Mouse (Mus musculus): ENCODE measurements around the gene Mt1.

Gene Mt1

DNA sequence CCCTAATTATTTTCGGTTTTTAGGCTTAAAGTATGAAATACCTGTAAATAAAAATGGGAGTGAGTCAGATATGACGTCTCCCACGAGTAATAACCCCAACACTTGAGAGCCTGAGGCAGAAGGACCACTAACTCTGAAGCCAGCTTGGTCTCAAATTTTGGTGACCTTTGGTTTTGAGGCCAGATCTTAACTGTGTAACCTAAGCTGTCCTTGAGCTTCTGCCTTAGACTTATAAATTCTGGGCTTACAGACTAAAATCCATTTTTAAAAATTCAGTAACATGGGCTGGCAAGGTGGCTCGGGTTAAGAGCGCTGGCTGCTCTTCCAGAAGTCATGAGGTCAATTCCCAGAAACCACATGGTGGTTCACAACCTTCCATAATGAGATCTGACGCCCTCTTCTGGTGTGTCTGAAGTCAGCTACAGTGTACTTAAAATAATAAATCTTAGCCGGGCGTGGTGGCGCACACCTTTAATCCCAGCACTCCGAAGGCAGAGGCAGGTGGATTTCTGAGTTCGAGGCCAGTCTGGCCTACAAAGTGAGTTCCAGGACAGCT lies 5.0 kb upstream of the Mt1 start:
- no peak for DNase-seq

DNA sequence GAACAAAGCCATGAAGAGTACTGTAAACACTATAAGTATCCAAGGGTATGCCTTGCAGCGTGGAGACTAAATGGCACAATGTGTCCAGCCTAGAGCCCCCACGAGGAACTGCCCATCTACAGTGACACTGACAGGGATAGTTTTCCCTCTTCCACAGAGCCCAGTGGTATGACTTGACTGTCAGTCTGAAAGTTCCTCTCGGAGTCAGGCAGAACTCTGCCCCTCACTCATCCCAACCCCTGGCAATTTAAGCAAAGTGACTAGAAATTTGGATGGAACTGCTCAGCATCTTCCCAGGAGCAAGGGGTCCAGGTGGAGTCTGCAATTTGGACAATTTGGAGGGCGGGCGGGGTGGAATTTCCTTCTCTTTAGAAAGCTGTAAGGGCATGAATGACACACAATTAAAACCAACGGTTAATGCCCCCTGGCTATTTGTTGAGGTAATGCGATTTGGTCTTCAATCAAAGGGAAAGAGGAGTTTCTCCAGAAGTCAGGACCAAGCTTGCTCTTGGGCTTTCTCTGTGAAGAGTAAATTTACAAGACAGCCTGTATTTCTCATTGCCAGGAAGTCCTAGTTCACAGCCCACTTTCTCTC lies 4.2 kb upstream of the Mt1 start:
- no peak for DNase-seq

DNA sequence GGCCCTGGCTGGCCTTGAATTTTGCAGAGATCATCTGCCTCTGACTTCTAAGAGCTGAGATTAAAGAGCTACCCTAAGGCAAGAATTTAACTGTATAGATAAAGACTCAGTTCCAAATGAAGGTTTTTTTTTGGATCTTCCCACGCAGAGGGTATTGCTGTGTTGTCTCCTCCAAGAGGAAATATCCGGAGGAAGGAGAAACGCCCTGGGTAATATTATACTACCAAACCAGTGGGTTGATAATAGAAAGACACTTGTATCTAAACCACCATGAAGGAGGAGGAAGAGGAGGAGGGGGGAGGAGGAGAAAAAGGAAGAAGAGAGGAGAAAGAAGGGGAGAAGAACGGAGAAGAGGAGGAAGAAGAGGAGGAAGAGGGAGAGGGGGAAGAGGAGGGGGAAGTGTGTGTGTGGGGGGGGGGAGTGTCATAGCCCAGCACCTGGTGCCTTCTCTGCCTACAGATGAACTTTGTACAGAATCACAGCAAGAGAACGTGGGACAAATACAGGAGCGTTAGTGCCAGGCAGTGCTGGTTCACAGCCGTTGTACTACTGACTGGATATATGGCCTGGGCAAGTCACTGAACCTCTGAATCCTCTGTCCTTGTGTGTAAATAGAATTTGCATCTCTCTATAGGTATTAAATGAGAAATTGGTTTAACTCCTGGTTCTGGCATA lies 1.0 kb upstream of the Mt1 start:
- DNase-seq: no peak

DNA sequence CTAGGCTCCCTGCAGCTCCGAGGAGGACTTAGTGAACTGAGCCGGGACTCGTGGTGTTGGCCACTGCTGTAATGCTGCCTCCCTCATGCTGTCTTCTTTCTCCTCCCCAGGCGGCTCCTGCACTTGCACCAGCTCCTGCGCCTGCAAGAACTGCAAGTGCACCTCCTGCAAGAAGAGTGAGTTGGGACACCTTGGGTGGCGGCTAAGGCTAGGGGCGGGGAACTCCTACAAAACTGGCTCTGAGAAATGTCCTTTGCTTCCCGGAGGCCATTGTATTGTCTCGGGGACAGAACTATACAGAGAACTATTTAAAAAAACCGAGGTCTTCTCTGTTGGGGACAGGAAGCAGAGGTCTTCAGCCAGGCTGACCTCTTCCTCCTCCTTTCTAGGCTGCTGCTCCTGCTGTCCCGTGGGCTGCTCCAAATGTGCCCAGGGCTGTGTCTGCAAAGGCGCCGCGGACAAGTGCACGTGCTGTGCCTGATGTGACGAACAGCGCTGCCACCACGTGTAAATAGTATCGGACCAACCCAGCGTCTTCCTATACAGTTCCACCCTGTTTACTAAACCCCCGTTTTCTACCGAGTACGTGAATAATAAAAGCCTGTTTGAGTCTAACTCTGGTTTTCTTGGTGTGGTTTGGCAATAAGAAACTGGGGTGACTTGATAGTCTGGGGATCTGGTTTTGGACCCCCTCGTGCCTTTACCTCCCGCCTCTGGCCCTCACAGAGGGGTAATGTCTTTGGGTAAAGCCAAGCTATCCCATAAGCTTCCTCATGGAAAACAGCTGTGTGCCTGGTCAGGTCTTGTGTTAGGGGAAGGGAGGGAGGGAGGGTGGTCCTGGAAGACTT lies 1.1 kb downstream of the Mt1 start:
- no peak for DNase-seq

DNA sequence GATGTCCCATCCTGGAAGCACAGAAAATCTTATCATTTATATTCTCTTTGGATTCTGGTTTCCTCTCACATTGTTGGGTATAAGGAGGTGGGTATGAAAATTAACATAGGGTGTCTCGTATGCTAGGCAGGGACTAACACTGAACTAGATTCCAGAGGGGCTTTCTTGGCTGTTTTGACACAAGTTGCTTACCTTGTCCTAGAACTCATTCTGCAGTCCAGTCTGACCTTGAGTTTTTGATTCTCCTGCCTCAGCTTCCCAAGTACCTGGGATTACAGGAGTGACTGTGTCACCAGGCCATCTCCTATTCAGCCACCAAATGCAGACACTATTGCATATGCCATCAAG lies 1.7 kb downstream of the Mt1 start:
- no peak for DNase-seq

DNA sequence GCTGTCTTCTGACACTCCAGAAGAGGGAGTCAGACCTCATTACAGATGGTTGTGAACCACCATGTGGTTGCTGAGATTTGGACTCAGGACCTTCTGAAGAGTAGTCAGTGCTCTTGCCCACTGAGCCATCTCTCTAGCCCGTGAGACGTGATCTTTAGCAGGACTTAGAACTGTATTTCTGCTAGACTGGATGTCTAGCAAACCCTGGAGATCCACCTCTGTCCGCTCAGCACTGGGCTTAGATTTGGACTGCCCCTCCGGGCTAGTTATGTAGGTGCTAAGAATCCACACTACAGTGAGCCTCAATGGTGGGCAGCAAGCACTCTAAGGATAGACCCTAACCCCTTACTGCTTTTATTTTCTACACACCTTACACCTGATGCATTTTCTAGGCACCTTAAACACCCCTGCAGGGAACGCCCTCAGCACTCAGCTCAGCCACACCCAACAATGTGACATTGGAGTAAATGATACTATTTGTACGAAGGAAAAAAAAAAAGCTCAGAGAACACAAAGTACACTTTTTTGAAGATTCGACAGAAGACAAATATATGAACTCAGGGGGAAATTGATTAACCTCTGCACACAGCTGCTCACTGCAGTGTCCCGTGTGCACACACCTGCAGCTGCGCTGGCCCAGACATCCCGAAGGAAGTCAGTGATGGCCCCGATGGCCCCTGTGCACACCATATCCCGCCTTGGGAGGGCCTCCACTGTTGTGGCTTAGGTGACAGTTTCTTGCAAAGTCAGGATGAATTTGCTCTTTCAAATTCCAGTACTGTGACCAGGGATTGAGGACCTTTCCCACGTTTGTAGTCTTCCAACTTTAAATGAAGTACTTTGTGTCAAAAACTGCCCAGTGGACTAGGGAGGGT lies 3.4 kb downstream of the Mt1 start:
- DNase-seq: no peak

DNA sequence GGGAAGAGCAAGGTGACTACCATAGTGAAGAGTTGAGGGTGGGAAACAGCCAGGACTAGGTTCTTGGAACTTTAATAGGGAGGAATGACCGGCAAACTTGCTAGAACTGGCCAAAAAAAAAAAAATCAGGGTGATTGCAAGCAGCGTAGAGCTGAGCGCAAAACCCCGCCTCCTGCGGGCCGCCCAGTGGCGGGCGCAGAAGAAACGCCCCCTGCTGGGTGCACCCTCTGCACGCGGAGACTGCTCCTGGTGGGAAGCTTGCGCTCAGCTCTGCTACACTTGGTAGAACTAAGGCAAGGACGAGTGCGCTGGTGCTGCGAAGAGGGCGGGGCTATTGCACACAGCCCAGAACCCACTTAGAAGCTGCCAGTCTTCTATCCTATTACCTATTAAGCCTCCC lies 4.2 kb downstream of the Mt1 start:
- DNase-seq: peak; percentile 86

DNA sequence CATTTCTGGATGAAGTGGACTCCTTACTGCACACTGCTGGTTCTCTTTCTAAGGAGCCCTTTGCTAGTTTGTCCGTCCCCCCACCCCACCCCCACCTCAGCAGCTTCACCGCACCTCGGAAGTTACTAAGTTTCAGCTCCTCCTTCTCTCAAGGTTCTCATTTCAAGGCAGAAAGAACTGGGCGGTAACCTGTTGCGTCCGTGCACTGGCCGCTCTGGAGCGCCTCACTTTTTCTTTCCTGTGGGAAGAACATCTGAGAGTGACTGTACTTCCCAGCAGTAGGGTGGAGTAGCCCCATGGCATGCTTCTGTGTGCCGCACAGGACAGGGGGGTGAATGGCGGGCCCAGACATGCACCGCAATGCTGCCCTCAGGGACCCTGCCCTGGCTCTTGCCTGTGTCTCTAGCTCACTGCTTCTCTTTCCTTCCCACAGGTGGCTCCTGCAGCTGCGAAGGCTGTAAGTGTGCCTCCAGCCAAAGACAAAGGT lies 5.5 kb downstream of the Mt1 start:
- no peak for DNase-seq

DNA sequence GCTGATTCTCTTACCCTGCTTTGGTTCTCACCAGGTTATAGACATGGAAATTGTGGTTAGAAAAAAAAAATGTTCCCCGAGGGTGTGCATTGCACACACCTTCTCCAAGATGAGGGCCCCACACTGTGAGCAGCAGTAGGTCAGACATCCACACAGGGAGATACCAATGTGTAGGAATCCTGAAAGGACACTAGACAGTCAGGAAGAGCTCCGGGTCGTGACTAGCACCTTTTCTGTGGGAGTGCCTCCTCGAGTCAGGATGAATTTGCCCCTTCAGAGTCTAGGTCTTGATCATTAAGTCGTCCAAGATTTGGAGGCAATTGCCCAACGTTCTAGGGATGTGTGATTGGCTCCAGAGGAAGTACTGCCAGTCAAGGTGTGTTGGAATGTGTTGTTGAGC lies 6.9 kb downstream of the Mt1 start:
- no peak for DNase-seq

DNA sequence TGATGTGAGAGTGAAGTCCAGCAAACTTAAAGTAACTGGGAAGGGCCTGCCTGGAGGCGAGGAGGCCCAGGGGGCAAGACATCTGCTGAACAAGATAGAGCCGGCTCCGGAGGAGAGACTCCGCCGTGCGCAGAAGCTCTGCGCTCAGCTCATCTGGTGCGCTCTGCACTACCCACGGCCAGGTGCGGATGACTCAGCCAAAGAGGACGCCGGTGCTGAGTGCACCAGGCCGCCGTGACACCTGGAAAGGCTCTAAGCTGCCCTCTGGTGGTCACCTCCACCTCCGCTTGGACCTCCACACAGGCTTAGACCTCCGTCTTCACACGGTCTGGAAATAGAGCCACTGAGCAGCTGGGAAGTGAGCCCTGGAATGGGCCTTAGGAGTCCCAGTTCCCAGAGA lies 7.7 kb downstream of the Mt1 start:
- peak; percentile 92 for DNase-seq

DNA sequence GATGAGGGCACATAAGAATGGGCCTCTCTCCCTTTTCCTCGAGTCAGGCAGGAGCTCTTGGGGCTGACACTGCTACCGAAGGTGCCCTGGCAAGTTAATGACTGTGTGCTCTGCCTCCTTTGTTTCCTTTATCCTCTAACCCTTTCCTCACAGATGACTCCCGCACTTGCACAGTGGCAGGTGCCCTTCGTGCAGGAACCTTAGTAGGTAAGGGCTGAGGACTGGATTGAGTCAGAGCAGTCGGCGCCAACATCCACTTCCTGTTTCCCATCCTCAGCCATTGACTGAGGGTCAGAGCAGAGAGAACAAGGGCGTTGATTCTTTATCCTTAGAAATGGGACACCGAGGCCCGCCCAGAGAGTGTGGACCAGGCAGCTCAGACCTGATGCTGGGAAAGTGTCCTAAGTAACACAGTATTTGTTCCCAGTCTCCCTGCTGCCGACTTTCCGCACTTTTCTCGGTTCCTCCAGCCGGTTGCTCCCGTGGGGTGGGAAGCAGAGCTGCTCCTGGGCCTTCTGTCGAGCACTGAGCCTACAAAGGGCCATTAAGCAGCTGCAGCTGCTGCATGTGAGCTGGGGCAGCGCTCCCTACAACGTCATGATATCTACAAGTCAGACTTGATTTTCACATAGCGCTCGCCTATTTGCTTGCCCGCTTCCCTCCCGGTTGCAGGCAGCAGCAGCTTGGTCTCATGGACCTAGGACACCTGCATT lies 8.6 kb downstream of the Mt1 start:
- DNase-seq: peak; percentile 34

DNA sequence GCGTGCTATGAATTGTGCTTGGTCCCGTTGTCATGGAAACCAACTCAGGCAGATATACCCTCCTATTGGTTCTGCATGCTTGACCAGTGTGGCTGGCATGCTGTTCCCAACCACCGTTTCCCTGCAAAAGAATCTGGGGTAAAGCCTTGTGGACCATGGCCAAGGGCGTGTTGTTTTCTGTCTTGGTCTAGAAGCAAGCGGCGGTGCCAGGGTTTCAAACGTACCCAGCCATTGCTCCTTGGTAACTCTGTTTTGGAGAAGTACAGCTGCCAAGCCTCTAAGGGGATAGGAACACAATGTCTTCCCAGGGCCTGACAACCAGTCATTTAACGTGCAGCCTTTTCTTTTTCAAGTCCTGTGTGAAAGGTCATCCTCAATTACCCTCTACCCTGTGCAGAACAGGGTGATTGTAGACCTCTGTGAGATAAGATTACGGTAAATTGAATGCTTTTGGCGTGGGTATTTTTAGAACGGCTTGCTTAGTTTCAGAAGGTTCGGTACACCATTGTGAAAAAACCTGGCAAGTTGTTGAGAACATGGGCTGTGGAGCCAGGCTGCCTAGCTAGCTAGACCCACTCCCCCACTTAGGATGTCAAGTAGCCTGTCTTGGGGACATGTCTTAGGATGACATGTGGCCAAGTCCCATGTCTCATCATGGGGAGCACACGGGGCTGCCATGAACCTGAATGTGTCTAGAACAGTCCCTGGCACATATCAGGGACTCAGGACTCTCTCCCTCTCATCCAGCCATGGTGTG lies 10.6 kb downstream of the Mt1 start:
- no peak for DNase-seq

DNA sequence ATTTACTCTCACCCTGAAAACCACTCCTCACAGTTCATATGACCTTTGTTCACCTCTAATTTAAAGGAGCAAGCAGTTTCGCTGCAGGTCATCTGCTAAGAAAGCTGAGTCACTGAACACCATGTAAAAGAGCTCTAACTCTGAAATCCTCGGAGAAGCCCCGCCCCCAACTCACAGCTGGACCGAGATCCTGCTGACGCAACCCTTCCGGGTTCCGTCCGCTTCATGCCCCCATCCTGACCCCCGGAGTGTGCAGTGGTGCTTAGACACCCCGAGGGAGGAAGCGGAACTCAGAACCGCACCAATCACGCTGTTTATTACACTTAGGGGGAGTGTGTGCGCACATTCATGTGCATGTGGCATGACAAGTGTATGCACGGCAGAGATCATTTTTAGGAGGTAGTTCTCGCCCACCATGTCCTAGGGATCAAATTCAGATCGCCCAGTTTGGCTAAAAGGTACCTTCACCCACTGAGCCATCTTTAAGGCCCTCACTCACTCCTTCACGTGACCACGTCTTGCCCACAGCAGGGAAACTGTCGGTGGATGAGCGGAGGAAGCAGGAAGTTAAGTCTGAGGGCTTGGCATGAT lies 12.3 kb downstream of the Mt1 start:
- DNase-seq: peak; percentile 85

DNA sequence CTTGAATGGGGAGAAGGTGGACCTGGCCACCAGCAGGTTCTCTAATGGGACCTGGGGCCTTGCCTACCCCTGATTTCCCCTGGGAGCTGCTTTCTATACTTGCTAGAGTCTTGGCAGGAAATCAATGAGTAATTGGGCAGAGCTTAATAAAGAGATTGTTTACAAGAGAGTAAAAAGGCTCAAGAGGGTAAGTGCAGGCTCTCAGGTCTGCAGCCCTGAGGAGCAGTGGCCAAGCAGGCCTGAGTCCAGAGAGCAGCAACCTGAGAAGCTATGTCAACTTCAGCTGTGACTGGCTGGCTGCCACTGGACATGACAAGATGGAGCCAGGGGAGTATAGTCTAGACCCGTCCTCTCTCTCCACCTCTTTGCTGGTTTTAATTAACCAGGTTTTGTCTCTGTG lies 14.0 kb downstream of the Mt1 start:
- no peak for DNase-seq

DNA sequence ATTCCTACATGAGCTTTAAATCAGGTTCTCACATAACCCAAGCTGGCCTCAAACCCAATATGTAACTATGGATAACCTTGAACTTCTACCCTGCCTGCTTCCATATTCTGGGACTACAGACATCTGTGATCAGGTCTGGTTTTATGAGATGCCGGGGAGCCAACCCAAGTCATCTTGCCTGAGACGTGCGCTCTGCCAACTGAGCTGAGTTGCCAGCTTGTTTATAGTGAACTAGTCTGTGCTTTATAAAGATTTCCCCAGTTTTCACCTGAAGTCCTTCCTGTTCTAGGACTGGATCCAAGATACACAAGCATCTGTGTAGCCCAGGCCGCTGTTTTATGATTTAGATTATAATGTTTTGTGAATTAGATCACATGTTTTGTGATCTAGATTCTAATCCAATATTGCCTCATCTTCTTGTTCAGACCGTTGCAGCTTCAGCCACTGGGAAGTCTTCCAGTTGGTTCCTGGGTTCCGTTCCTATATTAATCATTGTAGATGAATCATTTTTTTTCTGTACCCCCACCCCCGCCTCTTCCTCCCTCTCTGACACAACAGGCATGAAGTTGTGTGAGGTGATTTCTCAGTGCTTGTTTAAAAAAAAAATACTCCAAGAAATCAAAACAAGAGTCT lies 15.8 kb downstream of the Mt1 start:
- DNase-seq: no peak

DNA sequence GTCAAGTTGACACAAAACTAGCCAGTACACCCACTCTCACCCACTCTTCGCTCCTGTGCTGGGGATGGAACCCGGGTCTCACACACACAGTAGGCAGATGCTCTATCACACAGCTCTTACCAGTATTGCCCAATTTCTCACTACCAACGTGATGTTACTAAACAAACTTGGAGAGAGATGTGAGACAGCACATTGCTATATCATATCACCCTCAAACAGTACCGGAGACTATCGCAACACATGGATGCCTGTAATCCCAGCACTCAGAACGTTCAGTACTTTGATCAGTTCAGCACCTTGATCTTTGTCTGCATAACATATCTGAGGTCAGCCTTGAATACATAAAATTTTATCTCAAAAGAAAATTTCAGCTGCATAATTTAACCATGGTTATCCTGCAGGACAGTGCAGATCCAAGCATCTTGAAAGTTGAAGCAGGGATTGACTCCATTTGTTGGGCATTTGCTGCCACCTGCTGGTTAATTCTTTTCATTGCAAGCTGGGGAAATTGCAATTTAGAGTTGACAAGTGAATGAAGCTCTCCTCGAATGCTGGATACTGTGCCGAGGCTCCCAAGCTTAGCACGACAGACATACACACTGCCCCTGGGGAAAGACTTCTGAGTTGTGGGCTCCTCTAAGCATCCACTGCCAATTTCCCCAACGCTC lies 20.5 kb downstream of the Mt1 start:
- DNase-seq: peak; percentile 64

DNA sequence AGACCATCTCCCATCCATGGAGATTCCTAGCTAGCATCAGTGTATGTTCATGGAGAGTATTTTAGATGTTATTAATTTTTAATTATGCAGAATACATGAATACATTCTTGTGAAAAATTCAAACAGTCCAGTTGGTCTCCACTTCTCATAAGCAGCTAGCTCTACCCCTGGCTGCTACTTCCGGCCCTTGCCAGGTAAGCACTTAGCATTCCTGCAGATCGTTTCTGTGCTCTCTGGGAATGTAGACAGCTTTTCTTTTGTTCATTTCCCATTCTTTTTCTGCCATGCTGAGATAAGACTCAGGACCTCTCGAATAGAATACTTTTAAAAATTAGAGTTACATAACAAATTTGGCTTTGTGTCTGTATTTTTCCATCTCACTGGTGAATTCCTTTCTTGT lies 25.2 kb downstream of the Mt1 start:
- DNase-seq: no peak

DNA sequence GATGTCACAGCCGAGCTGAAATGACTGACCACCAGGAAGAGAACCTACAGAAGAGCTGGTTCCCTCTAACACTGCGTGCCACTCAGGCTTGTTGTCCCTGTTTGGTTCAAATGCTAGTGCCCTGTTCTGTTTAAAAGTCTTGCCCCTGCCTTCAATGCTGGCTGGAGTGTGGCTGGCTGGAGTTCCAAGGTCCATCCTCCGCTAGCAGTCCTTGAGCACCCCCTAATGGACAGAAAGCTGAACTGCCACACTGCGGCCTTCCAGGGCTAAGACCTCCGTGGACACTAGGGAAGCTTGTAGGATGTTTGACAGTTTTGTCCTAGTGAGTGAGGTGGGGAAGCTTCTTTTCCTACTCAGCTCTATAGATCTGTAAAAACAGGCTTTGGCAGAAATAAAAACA lies 26.9 kb downstream of the Mt1 start:
- peak; percentile 73 for DNase-seq

DNA sequence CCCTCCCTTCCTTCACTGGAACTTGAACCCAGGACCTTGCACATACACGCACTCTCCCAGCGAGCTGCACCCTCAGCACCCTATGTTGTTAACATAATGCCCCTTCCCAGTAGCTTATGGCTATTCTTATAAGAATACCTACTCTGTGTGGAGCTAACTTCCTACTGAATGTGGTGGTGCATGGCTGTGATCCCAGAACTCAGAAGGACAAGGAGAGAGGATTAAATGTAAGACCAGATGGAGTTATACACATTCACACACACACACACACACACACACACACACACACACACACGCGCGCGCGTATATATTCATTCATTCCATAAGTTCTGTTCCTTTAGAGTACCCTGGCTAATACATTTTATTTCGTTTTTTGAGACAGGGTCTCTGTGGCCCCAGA lies 27.4 kb downstream of the Mt1 start:
- DNase-seq: no peak

DNA sequence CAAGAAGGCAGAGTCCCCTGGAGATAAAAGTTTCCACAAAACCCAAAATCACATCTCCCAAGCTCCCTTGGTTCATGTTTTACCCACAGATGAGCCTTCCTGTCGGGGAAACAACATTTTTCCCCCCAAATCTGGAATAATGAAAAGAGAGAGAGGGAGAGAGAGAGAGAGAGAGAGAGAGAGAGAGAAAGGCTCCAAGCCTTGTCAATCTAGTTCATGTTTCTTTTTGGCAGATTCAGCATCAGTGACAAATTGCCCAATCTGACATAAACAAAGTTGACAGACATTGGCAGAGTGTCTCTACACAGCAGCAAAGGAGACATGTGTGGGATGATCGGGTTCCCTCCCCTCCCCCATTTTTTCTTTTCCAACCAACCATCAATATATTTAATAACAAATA lies 28.6 kb downstream of the Mt1 start:
- no peak for DNase-seq
